Mouse (Mus musculus) cerebellum, postnatal 25 days (tissue): ENCODE results near the gene Cacna1e.

Source experiments
- DNase-seq, 2 experiments: peaks; one replicate each; pipeline ENCODE4 v3.0.0; 2021; ENCODE audit warnings: mixed read lengths in 2 of 2

Gene Cacna1e

DNA sequence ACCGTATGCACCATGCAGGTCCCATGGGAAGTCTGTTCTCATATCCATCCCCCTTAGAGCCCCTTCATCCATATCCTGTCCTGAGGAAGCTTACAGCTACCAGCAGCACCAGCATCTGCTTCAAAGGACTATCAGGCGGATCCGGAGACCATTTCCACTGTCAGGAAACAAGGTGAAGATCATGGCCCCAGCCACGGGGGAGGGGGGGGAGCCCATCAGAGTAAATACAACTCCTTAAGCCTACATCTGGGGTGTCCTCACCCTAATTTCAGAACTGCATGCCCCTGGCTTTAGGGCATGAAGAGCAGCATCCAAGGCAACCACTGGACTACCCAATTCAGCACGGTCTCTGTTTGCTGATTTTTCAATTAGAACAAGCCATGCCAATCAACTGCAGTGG lies 47.8 kb downstream of the Cacna1e start:
- no peak for DNase-seq

DNA sequence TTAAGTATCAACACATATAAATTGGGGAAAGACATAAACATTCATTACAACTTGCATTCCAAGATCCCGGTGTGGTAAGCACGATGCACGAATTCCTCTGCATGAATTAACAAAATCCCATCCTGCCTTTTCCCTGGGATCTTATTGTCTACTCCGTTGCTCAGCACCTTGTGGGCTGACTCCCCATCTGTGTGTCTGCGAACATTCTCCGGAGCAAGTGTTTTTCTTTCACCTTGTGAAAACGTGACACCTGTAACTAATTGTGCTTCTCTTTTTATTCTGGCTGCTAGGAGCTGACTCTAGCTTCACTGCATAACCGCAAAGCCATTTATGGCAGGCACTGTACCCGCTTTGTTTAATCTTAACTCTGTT lies 52.1 kb downstream of the Cacna1e start:
- no peak for DNase-seq

GRCm38 (mm10) chr1:154831269-154832167 lies 52.8 kb downstream of the Cacna1e start:
- no peak for DNase-seq

DNA sequence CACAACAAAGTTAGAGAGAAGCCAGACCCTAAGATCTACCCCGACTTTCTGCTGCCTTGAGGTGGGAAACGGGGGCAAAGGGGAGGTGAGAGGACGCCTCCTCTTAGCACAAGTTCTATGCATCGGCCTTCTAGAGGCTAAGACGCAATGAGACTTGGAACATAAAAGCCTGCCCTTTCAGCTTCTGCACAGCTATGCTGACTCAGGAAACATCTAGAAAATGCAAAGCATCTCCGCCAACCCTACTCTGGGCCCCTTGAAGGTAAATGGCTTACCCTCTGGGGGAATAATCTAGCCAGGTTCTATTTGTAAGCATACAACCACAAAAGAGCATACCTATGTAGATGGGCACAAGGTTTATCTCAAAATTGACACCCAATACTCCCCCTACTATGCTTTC lies 54.2 kb downstream of the Cacna1e start:
- no peak for DNase-seq

DNA sequence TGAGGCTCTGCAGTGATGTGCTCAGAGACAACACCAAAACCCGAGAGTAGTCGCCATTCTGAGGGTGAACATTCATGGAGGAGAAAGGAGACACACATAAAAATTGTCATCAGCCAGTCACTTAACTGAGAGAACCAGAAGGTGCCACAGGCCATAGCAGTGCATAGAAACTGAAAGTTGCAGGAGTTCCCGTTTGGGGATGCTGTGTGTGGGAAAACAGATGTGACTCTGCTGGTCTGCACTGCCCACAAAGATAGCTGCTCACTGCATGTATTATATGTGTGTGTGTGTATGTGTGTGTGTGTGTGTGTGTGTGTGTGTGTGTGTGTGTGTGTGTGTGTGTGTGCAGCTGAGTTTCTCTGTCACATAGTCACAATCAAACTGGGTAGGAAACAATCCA lies 61.2 kb downstream of the Cacna1e start:
- DNase-seq, result no peak

- no peak for DNase-seq
Observed at GRCm38 (mm10) chr1:154820422-154820821, 63.9 kb downstream of the Cacna1e start.

DNA sequence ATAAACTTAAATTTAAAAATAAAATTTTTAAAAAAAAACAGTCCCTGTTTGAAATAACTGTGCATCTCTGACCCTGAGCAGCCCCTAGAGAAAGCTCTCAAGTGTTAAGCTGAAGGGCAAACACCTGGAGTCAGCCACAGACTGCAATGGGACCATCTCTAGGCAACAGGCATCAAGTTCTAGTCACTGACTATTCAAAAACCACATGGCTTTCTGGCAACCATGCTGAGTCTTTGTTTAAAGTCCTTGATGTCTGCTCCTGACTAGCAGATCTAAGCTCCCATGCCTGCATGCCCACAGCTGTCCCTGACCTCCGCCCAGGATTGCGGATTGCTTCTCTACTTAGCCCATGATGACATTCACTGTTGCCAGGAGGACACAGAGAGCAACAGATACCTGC lies 64.3 kb downstream of the Cacna1e start:
- no peak for DNase-seq

DNA sequence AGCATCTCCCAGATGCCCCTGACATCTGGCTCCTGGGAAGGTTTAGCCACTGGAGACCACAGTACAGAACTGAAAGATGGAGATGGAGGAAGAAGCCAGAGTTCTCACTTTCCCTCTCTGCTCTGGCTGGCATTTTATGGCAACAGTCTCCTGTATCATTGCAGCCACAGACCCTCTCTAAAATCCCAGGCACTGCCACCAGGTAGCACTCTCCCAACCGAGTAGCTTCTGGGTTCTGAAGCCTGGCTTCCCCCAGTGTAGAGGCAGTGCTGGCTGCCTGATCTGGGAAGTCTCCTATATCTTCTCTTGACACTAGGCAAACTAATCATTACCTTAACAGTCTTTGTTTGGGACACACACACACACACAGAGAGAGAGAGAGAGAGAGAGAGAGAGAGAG lies 65.6 kb downstream of the Cacna1e start:
- no peak for DNase-seq

DNA sequence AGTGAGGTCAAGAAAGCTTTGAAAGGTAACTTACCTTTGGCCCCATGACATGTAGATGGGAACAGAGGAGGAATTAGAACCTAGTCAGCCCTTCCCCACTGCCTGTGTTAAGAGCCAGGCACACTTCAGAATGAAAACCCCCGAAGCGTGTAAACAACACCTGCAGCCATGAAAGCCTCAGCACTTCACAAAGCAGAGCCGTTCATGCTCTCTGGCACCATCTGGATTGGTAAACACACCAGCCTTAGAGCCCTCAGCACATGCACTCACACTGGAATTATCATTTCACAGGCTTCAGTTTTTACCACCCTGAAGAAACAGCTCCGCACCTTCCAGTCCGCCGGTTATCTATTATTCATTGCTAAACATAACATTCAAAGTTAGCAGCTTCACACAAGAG lies 67.5 kb downstream of the Cacna1e start:
- no peak for DNase-seq

DNA sequence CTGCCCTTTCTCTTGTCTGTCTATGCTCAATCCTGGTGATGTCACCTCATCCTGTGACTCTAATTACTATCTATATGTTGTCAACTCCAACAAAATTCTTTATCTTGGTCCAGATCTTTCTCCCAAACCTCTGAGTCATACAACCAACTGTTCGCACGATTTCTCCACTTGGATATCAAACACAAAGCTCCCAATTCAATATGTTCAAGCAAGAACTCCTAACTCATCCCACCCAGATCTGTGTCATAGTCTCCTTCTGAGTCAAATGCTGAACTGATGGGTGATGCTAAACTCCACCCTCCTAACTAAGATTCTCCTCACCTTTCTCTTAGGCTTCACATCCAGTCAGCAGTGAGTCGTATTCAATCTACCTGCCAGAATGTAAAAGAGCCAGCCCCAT lies 68.0 kb downstream of the Cacna1e start:
- DNase-seq, result no peak

DNA sequence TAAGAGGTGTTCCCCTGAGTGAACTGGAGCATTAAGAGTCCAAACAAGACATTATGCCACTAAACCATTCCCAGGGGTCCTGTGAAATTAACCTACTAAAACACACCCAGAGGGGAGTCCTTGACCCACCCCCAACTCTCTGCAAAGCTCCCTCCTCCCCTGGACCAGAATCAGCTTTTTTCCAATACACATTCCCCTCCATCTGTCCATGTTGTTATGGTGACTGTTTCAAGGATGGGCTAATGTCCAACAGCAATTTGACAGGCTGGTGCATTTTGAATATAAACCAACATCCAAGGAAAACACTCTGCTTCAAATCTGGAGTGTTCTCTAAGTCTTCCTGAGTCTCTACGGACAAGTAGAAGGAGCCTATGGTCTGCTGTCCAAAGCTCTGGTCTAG lies 78.6 kb downstream of the Cacna1e start:
- peak; percentile 52 to 54 for DNase-seq

DNA sequence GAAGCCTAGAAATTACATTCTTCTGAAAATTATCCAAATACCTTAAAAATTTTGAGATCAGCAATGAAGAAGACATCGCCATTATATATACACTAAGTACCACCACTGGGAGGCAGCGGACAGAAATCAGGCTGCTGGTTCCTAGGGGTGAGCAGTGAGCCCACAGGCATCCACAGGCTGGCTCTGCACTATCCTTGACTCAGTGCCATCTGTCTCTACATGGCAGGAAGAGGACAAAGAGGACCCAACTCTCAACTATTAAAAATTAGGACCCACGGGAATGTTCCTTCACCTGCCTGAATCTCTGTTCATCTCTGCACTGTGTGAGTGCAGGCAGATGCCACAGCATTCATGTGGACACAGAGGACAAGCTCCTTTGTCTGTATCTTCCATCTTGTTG lies 79.3 kb downstream of the Cacna1e start:
- peak in 1 of 2 experiments; percentile 37 for DNase-seq

GRCm38 (mm10) chr1:154802301-154802904 lies 81.9 kb downstream of the Cacna1e start:
- no peak for DNase-seq

- DNase-seq, result peak; percentile 66 to 73
Observed at GRCm38 (mm10) chr1:154799257-154799656, 85.0 kb downstream of the Cacna1e start.

DNA sequence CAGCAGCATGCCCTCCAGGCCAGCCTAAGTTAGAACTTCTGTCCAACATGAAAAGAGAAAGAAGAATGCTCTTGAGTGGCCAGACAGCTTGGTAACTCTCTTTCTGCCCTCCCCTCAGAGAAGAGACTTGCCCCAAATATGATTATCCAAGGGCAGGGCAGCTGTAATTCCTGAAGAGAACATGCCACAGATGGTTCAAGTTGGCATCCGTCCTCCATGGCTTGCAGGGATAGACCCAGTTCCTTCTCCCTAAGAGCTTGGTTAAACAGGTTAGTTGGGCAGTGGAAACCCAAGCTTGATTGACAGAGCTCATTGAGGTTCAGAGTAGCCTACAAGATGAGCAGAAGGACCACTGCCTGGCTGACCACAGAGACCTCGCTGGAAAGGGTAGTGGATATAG lies 85.5 kb downstream of the Cacna1e start:
- DNase-seq, result peak; percentile 79 to 86

DNA sequence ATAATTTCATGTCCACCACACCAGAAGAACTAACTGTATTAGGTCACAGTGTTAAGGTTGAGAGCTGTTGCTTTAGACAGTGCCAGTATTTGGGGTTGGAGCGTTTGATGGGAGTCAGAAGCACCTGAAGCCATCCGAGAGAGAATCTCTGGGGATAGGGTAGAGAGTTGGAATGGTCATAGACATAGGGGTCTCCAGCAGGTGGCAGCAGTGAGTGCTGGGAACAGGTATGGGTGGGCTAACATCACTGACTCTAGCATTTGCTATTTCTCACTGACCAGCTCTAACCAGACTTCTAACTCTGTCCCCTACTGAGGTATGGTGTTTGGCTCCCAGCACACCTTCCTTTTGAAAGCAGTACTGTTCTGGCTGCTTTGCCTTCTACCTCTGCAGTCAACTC lies 87.6 kb downstream of the Cacna1e start:
- DNase-seq, result peak; percentile 67 to 80

- DNase-seq, result no peak
Observed at GRCm38 (mm10) chr1:154794518-154794951, 89.8 kb downstream of the Cacna1e start.

- DNase-seq, result peak; percentile 87
Observed at GRCm38 (mm10) chr1:154791544-154792174, 92.6 kb downstream of the Cacna1e start.

- DNase-seq, result peak in 1 of 2 experiments; percentile 36
Observed at GRCm38 (mm10) chr1:154788491-154788890, 95.8 kb downstream of the Cacna1e start.

DNA sequence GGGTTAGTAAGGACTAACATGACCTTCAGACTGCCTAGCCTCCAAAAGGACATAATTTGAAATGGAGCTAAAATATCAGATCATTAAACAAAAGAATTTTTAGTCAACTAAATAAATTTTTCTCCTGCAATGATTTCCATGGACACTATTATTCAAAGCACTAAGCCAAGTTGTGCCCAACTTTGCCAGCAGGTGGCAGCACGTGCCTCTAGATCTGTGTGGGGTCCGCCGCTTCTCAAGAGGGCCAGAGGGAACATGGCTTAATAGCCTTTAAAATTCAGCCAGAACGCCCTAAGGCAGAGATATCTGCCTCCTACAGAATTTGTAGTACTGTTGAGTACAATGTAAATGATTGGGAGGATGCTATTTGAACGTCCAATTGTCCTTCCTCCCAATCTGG lies 96.2 kb downstream of the Cacna1e start:
- peak; percentile 91 to 93 for DNase-seq

GRCm38 (mm10) chr1:154787418-154787817 lies 96.9 kb downstream of the Cacna1e start:
- DNase-seq, result no peak

DNA sequence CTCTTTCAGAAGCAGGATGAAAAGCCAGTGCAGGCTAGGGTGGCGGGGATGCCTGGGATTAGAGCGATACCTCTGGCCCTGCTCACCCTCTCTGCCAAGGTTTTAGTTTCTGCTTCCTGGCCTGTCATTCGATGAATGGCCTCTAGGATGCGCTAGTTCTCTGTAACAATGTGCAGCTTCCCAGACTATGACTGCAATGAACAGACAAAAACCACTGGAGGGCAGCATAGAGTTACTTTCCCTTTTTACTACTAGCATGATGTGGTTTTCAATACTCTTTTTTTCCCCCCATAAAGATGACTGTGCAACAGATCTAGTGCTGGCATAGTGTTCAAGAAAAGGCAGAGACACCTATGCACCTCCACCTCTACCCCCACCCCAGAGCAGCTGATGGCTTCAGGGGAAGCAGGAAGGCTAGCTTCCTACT lies 98.0 kb downstream of the Cacna1e start:
- peak; percentile 84 to 90 for DNase-seq

- no peak for DNase-seq
Observed at GRCm38 (mm10) chr1:154784862-154785261, 99.4 kb downstream of the Cacna1e start.

- DNase-seq, result peak in 1 of 2 experiments; percentile 36
Observed at GRCm38 (mm10) chr1:154783521-154783920, 100.8 kb downstream of the Cacna1e start.
